Mouse (Mus musculus): ENCODE measurements around the gene Pitpnm2.

Gene Pitpnm2

DNA sequence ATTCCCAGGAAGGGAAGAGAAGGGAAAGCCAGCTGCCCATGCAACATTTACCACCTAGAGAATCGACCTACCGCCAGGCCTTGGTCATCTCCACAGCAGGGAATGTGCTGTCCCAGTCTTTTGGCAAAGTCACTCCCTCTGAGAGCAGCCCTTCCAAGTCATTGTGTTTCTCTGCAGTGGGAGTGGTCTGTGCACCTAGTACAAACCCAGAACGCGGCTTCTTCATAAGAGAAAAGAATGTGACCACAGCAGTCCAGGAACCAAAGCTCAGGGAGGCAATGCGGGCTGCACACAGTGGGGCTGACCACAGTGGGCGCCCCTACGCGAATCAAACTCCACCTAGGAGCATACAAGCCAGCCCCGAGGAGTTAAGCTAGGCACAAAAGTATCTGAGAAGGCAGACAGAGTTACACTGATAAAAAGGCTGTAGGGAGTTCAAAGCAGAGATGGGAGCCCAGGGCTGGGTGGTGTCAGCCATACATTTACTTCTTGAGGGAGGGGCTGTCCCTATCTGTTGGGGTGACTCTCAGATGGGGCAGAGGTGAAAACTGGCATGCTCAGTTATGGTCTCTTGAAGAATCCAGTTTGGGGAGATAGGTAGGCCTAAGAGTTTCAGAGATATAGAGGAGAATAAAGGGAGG, 1.5 kb downstream of the Pitpnm2 start:
- DNase-seq (ENCODE audit: low spot score in 2 of 2), result no peak

DNA sequence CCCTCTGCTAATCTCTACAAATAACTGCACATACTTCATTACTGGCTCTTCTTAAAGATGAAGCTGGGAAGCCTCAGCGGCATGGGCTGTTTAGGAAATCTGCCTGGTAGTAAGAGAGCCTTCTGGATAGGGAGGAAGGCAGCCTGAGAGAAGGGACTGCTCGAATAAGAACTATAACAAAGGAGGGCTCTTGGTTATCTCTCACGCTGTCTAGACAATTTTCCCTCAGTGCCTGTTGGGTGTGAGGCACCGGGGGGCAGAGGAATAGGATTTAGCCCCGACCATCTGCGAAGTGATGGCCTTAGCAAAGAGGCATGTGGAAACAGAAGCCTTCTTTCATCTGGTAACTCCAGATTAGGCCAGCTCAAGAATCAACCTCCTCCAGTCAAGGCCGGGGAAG, 2.3 kb downstream of the Pitpnm2 start:
- DNase-seq (ENCODE audit: low spot score in 2 of 2), result no peak

DNA sequence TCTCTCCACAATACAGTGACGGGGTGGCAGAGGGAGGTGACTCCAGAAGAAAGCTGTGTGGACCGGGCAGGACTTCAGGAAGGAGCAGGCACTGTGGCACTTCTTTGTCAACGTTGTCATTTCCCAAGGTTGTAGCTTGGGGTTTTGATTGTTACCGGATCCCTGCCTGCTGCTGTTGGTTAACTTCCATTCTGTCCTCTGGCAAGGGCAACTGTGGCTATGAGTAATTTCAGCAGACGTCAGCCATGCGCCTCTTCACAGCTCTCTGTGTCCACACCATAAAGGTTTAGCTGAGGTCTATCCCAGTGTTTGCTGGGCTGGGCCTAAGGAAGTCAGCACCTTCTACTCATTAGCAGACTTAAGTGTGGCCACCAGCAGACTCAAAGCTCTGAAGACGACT, 4.7 kb downstream of the Pitpnm2 start:
- DNase-seq (ENCODE audit: low spot score in 2 of 2), result no peak

GRCm38 (mm10) chr5:124244449-124244848, 5.1 kb downstream of the Pitpnm2 start:
- no peak for DNase-seq (ENCODE audit: low spot score in 2 of 2)

DNA sequence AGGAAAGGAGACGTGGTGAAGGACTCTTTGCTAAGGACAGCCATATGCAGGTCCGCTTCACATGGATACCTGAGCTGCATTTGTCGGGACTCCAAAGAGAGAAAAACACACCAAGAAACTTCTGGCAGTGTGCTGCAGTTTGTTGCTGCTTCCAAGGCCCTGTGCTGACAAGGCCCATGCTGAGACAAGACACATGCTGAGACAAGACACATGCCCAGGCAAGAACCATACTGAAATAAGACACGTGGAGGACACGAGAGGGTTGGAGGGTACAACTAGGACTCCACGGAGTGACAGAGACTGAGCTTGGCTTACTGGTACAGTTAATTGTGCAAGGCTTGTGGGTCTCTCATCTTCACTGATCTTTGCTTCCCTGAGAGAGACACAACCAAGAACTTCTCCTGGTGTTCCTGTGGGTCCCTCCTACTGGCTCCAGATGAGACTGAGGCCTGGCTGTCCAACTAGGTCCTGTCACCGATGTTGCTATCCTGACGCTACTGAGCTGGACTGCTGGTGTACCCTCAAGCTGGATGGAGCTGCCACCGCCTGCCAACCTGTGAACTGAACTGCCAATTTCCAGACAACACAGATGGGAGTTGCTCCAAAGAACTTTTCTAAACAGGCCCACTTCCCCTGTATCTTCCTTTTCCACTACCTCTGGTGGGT, 6.2 kb downstream of the Pitpnm2 start:
- DNase-seq (ENCODE audit: low spot score in 2 of 2), result no peak

DNA sequence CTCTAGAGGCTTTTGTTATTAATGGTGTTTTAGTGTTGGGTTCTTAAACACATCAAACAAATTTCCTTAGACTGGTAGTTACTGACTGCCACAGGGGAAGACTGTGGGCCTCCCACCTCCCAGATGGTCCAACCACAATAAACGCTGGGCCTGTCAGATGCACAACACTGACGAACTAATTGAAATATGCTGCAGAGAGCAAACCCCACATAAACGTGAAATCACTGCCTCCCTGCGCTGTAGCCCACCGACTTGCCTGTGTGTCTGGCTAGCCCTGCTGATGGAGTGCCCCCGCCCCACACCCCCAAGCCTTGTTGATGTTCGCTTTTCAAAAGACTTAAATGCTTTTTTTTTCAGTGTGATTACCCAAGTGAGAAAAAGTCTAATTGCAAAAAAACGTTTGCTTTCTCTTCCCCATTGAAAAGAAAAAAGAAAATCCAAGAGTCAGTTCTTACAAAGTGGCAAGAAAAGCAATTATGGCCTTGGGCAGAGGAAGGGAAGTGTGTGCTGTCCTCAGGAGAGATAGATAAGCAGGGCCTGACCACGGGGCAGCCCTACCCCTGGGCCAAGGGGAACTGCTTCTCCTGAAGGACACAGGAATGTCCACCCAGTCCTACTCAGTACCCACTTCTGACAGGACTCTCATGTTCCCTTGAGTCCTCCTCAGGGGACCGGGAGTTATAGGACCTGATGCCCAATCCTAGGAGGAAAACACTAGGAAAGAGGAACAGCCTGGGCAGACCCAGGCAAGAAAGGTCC, 7.7 kb downstream of the Pitpnm2 start:
- DNase-seq (ENCODE audit: low spot score in 2 of 2), result no peak

GRCm38 (mm10) chr5:124240841-124241685, 8.5 kb downstream of the Pitpnm2 start:
- DNase-seq (ENCODE audit: low spot score in 2 of 2), result no peak

DNA sequence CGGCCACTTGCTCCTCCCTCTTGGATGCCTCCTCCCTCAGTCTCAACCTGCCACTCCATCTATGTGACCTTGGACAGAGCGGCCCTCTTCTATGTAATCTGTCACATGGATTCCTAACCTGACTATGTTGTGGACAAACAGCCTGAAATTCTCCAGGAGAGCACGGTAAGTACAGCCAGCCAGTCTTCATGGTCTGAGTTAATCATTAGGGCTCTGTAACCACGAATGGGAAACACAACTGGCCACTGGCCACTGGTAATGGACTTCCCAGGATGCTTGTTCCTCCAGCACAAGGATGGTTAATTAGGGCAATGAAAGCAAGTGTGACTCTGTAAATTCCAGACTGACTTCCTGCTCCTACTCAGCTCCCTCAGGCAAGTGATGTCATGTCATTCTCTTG, 13.4 kb downstream of the Pitpnm2 start:
- no peak for DNase-seq (ENCODE audit: low spot score in 2 of 2)

DNA sequence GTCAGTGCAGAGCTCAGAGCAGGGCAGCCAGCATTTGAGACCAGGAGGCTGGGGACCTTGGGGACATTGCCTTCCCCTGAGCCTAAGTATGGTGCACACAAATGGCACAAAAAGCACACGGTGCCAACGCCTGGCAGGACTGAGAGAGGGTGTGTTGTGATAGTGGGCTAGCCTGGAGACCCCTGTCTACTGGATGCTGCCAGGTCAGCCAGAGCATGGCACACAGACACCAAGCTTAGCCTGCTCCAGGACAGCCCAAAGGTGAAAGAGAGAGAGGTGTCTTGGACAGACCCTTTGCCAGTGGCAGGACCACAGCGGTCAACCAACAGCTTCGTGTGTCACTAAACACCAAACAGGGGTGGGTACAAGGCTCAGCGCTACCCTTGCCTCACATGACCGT, 14.8 kb downstream of the Pitpnm2 start:
- DNase-seq (ENCODE audit: low spot score in 2 of 2), result no peak

DNA sequence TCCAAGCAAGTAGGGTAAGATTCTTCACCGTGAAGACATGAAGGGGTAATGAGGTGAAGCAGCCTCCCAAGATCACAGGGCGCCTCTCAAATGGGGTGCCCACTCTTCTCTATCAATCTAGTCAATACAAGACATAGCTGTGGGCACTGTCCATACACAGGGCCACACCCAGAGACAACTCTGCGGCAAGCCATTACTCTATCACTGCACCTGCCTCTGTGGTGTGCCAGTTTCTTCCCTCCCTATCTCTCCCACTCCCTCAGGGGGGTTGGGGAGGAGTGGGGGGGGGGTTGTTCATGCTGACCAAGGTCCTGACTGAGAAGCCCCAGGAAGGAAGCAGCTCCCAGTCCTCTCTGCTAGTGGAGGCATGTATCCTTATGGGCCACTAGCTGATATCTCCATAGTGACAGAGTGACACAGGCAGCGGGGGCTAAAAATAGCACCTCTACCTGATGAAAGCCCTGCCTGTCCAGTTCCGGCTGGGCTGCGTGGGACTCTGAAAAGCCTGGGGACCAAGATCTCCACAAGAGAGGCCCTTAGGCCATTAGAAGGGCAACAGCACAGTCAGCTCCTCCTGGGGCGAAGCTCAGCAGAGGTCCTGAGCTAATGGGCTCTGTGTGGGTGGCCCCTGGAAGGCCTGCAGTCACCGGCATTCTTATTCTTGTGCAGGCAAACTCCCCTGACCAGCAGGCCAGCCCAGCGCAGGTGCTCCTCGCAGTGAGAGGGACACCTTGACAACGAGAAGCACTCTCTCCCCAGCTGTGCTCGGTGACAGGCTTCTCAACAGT, 15.5 kb downstream of the Pitpnm2 start:
- no peak for DNase-seq (ENCODE audit: low spot score in 2 of 2)

- DNase-seq (ENCODE audit: low spot score in 2 of 2), result no peak
Measured at GRCm38 (mm10) chr5:124233144-124233465, 16.5 kb downstream of the Pitpnm2 start.

- no peak for DNase-seq (ENCODE audit: low spot score in 2 of 2)
Measured at GRCm38 (mm10) chr5:124232360-124233143, 17.0 kb downstream of the Pitpnm2 start.

DNA sequence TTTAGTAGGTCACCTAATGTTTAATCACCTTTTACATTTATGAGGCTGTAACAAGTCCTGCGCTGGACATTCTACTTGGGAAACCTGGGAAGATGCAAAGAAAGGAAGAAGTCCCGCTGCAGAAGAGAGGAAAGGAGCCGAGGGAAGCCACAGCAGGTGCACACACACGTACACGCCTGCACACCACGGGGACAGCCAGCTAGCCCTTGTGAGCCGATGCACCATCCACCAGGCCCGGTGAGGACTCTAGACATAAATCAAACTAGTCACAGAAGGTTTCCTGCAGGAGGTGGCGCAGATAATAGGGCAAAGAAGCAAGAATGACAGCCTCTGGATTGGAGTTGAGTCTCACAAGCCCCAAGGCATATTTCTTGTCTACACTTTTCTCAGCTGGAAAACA, 19.1 kb downstream of the Pitpnm2 start:
- no peak for DNase-seq (ENCODE audit: low spot score in 2 of 2)

DNA sequence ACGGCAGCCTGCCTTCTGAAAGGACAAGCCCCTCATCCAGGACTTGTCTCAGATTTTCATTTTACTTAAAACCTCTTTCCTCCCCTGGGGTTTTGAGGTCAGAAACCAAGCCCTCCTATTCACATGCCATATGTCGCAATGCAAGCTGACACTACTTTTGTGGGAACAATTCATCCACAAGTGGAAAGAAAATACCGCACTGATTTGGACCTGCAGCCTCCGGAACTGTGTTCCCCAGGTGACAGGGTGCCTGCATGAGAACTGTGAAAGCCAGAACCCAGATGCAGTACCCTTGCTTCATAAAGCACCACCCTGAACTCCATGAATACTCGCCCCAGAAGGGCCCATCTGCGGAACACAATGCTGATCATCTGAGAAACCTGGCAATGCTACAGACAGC, 22.4 kb downstream of the Pitpnm2 start:
- DNase-seq (ENCODE audit: low spot score in 2 of 2), result no peak

GRCm38 (mm10) chr5:124226494-124226893, 23.1 kb downstream of the Pitpnm2 start:
- no peak for DNase-seq (ENCODE audit: low spot score in 2 of 2)

GRCm38 (mm10) chr5:124225891-124226290, 23.7 kb downstream of the Pitpnm2 start:
- DNase-seq (ENCODE audit: low spot score in 2 of 2), result no peak

DNA sequence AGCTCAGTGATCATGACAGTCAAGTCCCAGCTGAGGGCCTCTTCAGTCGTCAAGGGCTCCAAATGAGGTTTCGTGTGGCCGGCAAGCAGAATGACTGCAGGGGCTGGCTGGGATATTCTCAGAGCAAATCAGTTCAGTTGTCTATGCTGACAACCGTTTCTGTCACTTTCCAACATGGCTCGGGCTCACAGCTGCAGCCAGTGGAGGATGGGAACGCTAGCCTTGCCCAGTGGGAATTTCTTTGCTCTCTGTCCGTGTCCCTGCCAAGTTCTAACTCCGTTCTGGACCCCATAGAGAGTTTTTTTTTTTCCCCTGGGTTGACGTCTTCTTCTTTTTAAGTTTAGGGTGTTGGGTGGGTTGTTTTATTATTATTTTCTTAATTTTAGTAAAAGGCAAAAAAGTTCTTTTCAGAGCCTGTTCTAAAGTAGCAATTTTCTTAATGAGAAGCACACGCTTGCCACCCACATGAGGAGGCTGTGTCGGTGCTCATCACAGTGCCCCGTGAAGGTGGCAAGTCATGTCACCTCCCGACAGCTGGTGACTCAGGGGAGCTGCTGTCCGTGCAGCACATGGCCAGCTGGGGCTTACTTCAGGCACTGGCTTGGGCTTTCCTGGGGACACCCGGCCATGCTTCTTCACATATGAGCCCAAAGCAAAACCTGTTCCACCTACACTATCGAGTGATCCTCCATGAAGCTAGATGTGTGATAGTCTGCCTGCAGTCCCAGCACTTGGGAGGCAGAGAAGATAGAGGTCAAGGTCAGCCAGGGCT, 25.1 kb downstream of the Pitpnm2 start:
- no peak for DNase-seq (ENCODE audit: low spot score in 2 of 2)

DNA sequence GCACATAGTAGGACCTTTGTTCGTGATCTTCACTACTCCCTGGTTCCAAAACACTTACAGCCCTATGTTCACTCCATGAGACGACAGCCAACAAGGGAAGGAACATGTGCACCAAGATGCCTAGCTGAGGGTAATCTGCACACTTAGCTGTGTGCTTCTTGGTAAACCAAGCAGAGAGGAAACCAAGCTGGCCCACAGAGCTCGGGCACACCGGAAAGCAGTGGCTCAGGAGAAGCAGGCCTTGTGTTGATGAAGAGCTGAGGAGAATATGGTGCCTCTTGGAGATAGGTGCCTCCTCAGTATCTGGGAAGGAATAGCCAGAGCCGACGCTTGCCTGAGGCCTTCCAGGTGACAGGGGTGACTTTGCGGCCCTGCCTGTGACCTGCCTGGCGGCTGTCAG, 26.0 kb downstream of the Pitpnm2 start:
- no peak for DNase-seq (ENCODE audit: low spot score in 2 of 2)

- no peak for DNase-seq (ENCODE audit: low spot score in 2 of 2)
Measured at GRCm38 (mm10) chr5:124222696-124223095, 26.9 kb downstream of the Pitpnm2 start.

GRCm38 (mm10) chr5:124221736-124222040, 27.9 kb downstream of the Pitpnm2 start:
- no peak for DNase-seq (ENCODE audit: low spot score in 2 of 2)
